Mouse (Mus musculus) hindbrain, embryonic 11.5 days (tissue): Measurements from ENCODE around the gene Enpp1. TPM values are rescaled to one million over a fixed set of nuclear protein-coding genes. Genes with fewer than 3 reads are reported as not detected.
"Not testable (repeated sequence)": the region's sequence is repeated elsewhere in the genome, so short reads cannot be mapped to it uniquely, and the experiment has no call there.

ENCODE experiments used
- ATAC-seq: fragments of 200-750 bp; cut with Nextera tagmentation; 2 replicates; pipeline ENCODE4 v1.8.0; 2017; ENCODE audit warnings: mild to moderate bottlenecking, moderate TSS enrichment, moderate library complexity; ENCODE audit not compliant: low FRiP score
- DNase-seq: peaks from one replicate; pipeline ENCODE4 v3.0.0-alpha.2; 2015; ENCODE audit warnings: low spot score
- H3K27ac ChIP-seq: fragments of 300-500 bp; sonication (generic); 2 replicates; pipeline ENCODE4 v1.5.1; 2014; ENCODE audit warnings: mild to moderate bottlenecking, low read depth, low read length
- H3K27me3 ChIP-seq: fragments of 300-500 bp; sonication (generic); 2 replicates; pipeline ENCODE4 v1.6.1; 2014; ENCODE audit warnings: mild to moderate bottlenecking, low read length, moderate library complexity, mixed read lengths; ENCODE audit not compliant: control insufficient read depth, insufficient read depth
- H3K36me3 ChIP-seq: fragments of 300-500 bp; sonication (generic); 2 replicates; pipeline ENCODE4 v1.6.1; 2014; ENCODE audit warnings: mild to moderate bottlenecking, low read length, moderate library complexity, mixed read lengths; ENCODE audit not compliant: control insufficient read depth, insufficient read depth
- H3K4me1 ChIP-seq: fragments of 300-500 bp; sonication (generic); replicated peaks from 2 replicates; pipeline ENCODE4 v1.6.1; 2014; ENCODE audit warnings: low read length, mixed read lengths; ENCODE audit not compliant: control insufficient read depth, insufficient read depth
- H3K4me2 ChIP-seq: fragments of 300-500 bp; sonication (generic); replicated peaks from 2 replicates; pipeline ENCODE4 v1.6.1; 2014; ENCODE audit warnings: mild to moderate bottlenecking, low read depth, low read length
- H3K4me3 ChIP-seq: fragments of 300-500 bp; sonication (generic); 2 replicates; pipeline ENCODE4 v1.5.1; 2014; ENCODE audit warnings: low read depth, low read length
- H3K9ac ChIP-seq: fragments of 300-500 bp; sonication (generic); 2 replicates; pipeline ENCODE4 v1.6.1; 2014; ENCODE audit warnings: low read depth, low read length
- H3K9me3 ChIP-seq: fragments of 300-500 bp; sonication (generic); 2 replicates; pipeline ENCODE4 v1.6.1; 2016; ENCODE audit warnings: low read length; ENCODE audit not compliant: control insufficient read depth
- WGBS: fragments of 180-500 bp; shearing (Covaris S2); extraction: QIAGEN DNeasy Blood & Tissue Kit; methylation state at CpG from one replicate; pipeline ENCODE4 v1.1.7; 2014; 5-methylcytosine and 5-hydroxymethylcytosine counted together
- polyA plus RNA-seq: library from polyadenylated mRNA; unstranded; fragments of >200 nt; fragmentation: Nextera tagmentation; extraction: Ambion mirVana; gene quantifications from 2 replicates; pipeline ENCODE4 v1.2.1, GENCODE M21; 2014

The Enpp1 gene
- polyA plus RNA-seq, 1 experiment from 2014 or later: 1.2 TPM

DNA sequence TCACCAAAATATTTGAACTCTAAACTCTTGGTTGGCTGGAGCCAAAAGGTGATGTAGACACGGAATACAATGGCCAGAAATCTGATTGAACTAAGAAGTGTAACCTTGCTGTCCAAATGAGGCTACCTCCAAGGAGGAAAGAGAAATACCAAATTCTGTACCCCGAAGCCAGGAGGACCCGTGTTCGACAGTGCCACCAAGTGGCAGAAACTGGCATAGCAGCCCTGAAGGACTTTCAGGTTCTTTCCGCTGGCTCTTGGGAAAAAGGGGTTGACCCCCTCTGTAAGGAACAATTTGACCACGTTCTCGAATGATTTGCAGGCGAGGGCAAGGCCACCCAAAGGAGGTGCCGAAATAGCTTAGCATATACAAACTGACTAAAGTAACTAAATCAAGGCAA lies 90.4 kb downstream of the Enpp1 start:
- Histone ChIP-seq H3K4me3 (no peak overlapping the region), H3K9me3 (no peaks in the 10 kb centered on the region), H3K27ac (no peak overlapping the region), H3K36me3 (no peaks in the 10 kb centered on the region), H3K4me1 (no peaks in the 10 kb centered on the region), H3K4me2 (no peak overlapping the region), H3K27me3 (no peaks in the 10 kb centered on the region), H3K9ac (no peak overlapping the region)
- no peak for ATAC-seq
- 47% methylated on average over 9 of the region's 9 CpGs for WGBS
- DNase-seq: peak; percentile 76

DNA sequence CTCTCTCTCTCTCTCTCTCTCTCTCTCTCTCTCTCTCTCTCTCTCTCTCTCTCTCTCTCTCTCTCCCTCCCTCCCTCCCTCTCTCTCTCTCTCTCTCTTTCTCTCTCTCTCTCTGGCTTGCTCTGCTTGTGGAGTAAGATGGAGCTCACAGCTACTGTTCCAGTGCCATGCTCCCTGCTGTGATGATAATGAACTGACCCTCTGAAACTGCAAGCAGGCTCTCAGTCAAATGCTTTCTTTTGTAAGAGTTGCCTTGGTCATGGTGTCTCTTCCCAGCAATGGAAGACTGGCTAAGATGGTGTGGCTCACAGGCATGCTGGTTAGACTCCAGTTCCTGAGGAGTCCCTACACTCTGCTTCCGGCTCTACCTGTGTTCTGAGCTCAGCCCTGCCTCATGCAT lies 95.4 kb downstream of the Enpp1 start:
- ATAC-seq, H3K4me2 ChIP-seq: not testable (repeated sequence)
- WGBS: 93% methylated on average over 1 of the region's 1 CpGs

DNA sequence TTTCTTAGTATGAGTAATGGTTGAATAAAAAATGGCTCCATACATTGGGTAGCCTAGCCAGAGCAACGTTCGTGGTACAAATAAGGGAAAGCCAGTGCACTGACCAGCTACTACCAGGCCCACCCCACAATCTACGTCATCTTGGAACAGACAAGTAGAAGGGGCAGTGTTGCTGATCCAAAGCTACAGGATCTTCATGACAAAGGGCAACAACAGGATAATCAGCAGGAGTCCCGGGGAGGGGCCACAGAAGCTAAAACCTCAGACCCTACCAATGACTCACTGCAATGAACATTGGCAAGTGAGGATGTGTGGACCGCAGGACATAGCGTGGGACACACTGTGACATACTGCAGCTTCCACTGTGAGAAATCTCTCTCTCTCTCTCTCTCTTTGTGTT lies 96.2 kb downstream of the Enpp1 start:
- no peak overlapping the region for H3K9ac ChIP-seq
- ATAC-seq (no peak), DNase-seq (no peak)
- no peak overlapping the region for H3K27ac ChIP-seq
- WGBS: 82% methylated on average over 6 of the region's 6 CpGs
- H3K4me2 ChIP-seq: no peak overlapping the region
- no peaks in the 10 kb centered on the region for H3K9me3 ChIP-seq
- H3K27me3 ChIP-seq: no peaks in the 10 kb centered on the region
- H3K4me1 ChIP-seq: no peaks in the 10 kb centered on the region
- no peaks in the 10 kb centered on the region for H3K36me3 ChIP-seq
- no peak overlapping the region for H3K4me3 ChIP-seq

More for the DNA sequence above, 95.4 kb downstream of the Enpp1 start:
- H3K9me3 ChIP-seq, H3K4me1 ChIP-seq, H3K9ac ChIP-seq, H3K27me3 ChIP-seq, H3K36me3 ChIP-seq, DNase-seq, H3K4me3 ChIP-seq, H3K27ac ChIP-seq: not testable (repeated sequence)

DNA sequence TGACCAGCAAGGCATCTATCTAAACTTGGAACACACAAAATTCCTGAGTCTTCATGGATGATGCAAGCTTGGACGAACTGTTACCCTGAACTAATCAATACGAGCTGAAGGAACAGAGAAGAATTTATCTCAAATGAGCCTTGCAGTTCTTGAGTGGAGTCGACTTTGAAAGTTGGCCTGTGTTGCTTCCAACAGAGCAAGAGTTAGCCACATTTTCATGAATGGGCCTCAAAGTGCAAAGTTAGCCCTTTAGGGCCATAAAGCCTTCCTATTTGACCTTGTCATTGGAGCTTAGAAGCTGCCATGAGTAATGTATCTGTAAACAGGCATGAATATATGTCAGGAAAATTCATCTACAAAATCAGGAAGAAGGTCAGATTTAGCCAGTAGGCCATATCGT lies 97.2 kb downstream of the Enpp1 start:
- Histone ChIP-seq H3K9ac (no peak overlapping the region), H3K9me3 (no peaks in the 10 kb centered on the region), H3K27me3 (no peaks in the 10 kb centered on the region), H3K4me2 (no peak overlapping the region), H3K27ac (no peak overlapping the region), H3K4me1 (no peaks in the 10 kb centered on the region), H3K4me3 (no peak overlapping the region), H3K36me3 (no peaks in the 10 kb centered on the region)
- no peak for ATAC-seq
- 88% methylated on average over 4 of the region's 4 CpGs for WGBS
- DNase-seq: no peak

DNA sequence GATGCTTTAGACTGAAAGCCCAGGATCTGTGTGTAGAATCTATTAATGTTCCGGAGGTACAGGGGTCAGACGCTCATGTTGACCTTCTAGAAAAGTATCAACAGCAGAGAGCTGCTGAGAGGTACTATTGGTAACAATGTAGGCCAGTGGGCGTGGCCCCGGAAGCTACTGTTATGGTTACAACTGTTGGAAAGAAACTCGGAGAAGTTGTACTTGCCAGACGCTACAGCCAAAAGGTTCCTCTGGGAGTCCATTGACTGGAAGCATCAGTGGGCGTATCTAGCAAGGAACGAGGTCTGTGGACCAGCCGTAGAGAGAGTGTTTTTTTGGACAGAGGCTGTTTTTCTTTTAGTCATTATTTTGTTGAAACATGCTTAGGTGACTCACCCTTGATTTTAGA lies 102.2 kb downstream of the Enpp1 start:
- H3K4me2 ChIP-seq: no peak overlapping the region
- DNase-seq (no peak), ATAC-seq (no peak)
- no peaks in the 10 kb centered on the region for H3K27me3 ChIP-seq
- 94% methylated on average over 9 of the region's 9 CpGs for WGBS
- no peaks in the 10 kb centered on the region for H3K9me3 ChIP-seq
- no peaks in the 10 kb centered on the region for H3K36me3 ChIP-seq
- no peak overlapping the region for H3K9ac ChIP-seq
- H3K27ac ChIP-seq: no peak overlapping the region
- H3K4me1 ChIP-seq: no peaks in the 10 kb centered on the region
- H3K4me3 ChIP-seq: no peak overlapping the region

DNA sequence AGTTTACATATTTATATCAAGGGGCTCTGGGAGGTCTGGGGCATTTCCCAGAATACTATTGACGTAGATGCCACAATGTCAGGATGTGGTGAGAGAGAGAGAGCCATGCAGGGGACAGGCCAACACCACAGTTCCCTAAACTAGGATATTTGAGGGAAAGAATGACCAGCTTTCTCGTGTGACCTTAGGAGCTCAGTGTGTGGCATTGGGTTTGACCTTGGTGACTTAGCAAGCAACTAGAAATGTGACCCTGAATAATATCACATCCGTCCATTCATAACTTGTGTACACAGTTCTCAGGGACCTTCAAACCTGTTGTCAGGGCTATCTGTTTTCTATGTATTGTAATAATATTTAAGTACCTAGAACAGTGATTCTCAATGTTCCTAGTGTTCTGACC lies 102.8 kb downstream of the Enpp1 start:
- H3K4me3 ChIP-seq: no peak overlapping the region
- no peaks in the 10 kb centered on the region for H3K4me1 ChIP-seq
- H3K27me3 ChIP-seq: no peaks in the 10 kb centered on the region
- H3K4me2 ChIP-seq: no peak overlapping the region
- H3K27ac ChIP-seq: no peak overlapping the region
- WGBS: 89% methylated on average over 3 of the region's 3 CpGs
- no peaks in the 10 kb centered on the region for H3K9me3 ChIP-seq
- no peak overlapping the region for H3K9ac ChIP-seq
- ATAC-seq (no peak), DNase-seq (no peak)
- no peaks in the 10 kb centered on the region for H3K36me3 ChIP-seq

DNA sequence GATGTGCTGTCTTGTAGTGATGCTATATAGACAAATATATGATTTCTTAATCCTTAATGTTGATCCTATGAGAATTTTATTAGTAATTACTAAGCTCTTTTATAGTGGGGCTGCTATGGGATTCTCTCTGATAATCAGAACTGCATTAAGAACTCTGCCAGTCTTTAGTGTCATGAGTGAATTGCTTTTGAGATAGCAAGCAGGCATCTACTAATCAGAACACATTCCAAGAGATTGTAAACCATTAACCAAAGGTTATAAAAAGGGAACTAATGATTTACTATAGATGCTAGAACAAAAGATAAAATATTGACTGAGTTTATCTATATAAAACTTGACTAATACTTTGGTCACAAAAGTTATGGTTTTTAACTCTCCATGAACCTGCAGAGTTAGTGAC lies 108.2 kb downstream of the Enpp1 start:
- ATAC-seq: no peak
- Histone ChIP-seq H3K9me3 (no peaks in the 10 kb centered on the region), H3K4me1 (no peaks in the 10 kb centered on the region), H3K27me3 (no peaks in the 10 kb centered on the region), H3K4me3 (no peak overlapping the region), H3K9ac (no peak overlapping the region), H3K36me3 (no peaks in the 10 kb centered on the region), H3K27ac (no peak overlapping the region), H3K4me2 (no peak overlapping the region)
- no peak for DNase-seq

DNA sequence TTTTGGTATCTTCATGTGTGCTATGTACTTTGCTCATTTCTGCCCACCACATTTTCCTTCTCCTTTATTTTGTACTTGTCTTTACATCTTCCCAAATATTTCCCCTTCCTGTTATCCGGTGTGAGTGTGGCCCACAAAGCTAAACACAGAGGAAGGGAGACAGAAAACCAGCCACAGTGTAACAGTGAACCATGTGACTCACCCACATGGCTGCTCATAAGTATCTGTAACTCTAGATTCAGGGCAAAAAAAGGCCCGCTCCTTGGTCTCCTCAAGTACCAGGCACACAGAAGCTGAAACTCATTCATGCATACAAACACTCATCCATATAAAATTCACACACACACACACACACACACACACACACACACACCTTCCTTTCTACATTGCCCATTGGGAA lies 108.9 kb downstream of the Enpp1 start:
- no peak overlapping the region for H3K9ac ChIP-seq
- ATAC-seq (no peak), DNase-seq (no peak)
- WGBS: 84% methylated on average over 2 of the region's 2 CpGs
- no peaks in the 10 kb centered on the region for H3K27me3 ChIP-seq
- no peak overlapping the region for H3K4me3 ChIP-seq
- no peaks in the 10 kb centered on the region for H3K4me1 ChIP-seq
- H3K9me3 ChIP-seq: no peaks in the 10 kb centered on the region
- H3K27ac ChIP-seq: no peak overlapping the region
- no peak overlapping the region for H3K4me2 ChIP-seq
- H3K36me3 ChIP-seq: no peaks in the 10 kb centered on the region

DNA sequence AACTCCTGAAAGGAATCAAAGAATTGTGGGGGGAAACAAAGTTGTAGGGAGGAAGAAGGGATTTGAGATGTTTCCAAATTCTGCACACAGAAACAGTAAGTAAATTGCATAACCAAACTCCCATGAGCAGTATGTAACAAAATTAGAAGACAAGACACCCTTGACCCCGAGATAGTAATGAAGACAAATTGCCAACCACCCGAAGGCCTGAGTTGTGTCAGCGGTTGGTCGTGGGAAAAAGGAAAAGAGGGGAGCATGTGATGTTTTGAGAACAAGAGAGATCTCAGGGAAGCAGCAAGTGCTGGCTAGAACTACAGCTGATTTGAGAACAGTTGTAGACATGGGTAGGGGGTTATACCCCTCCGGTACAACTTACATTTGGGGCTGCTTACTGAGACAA lies 112.2 kb downstream of the Enpp1 start:
- H3K9me3 ChIP-seq: no peaks in the 10 kb centered on the region
- 77% methylated on average over 5 of the region's 5 CpGs for WGBS
- no peaks in the 10 kb centered on the region for H3K36me3 ChIP-seq
- H3K9ac ChIP-seq: no peak overlapping the region
- H3K27ac ChIP-seq: no peak overlapping the region
- H3K4me3 ChIP-seq: no peak overlapping the region
- no peak for ATAC-seq
- H3K4me1 ChIP-seq: no peaks in the 10 kb centered on the region
- no peak overlapping the region for H3K4me2 ChIP-seq
- no peaks in the 10 kb centered on the region for H3K27me3 ChIP-seq
- no peak for DNase-seq
